Mouse (Mus musculus) left cerebral cortex, adult 11 months (tissue): ENCODE data around the gene Hoxa13.

Experiments
- DNase-seq: peaks from one replicate; pipeline ENCODE4 v3.0.0; 2022; ENCODE audit warnings: low spot score

Hoxa13 gene

GRCm38 (mm10) chr6:52260654-52261575 lies at the start of gene Hoxa13:
Gene Hoxa13 (minus strand): TSS chr6:52260880.
- DNase-seq, result no peak

GRCm38 (mm10) chr6:52310366-52310765 lies 49.7 kb upstream of the Hoxa13 start:
- no peak for DNase-seq

- DNase-seq, result no peak
Observed at GRCm38 (mm10) chr6:52309766-52310165, 49.1 kb upstream of the Hoxa13 start.

GRCm38 (mm10) chr6:52305877-52306389 lies 45.3 kb upstream of the Hoxa13 start:
- DNase-seq, result peak; percentile 32

GRCm38 (mm10) chr6:52303426-52303825 lies 42.7 kb upstream of the Hoxa13 start:
- DNase-seq, result no peak

- no peak for DNase-seq
Observed at GRCm38 (mm10) chr6:52300806-52301205, 40.1 kb upstream of the Hoxa13 start.

GRCm38 (mm10) chr6:52298511-52298910 lies 37.8 kb upstream of the Hoxa13 start:
- DNase-seq, result no peak

GRCm38 (mm10) chr6:52294616-52295015 lies 33.9 kb upstream of the Hoxa13 start:
- no peak for DNase-seq

- no peak for DNase-seq
Observed at GRCm38 (mm10) chr6:52292328-52292727, 31.6 kb upstream of the Hoxa13 start.

- no peak for DNase-seq
Observed at GRCm38 (mm10) chr6:52291021-52291860, 30.6 kb upstream of the Hoxa13 start.

- no peak for DNase-seq
Observed at GRCm38 (mm10) chr6:52290186-52290585, 29.5 kb upstream of the Hoxa13 start.

GRCm38 (mm10) chr6:52283896-52284295 lies 23.2 kb upstream of the Hoxa13 start:
- DNase-seq, result no peak

GRCm38 (mm10) chr6:52281084-52281483 lies 20.4 kb upstream of the Hoxa13 start:
- DNase-seq, result no peak

GRCm38 (mm10) chr6:52276920-52277319 lies 16.2 kb upstream of the Hoxa13 start:
- DNase-seq, result no peak

GRCm38 (mm10) chr6:52276382-52276781 lies 15.7 kb upstream of the Hoxa13 start:
- no peak for DNase-seq

GRCm38 (mm10) chr6:52275563-52276280 lies 15.0 kb upstream of the Hoxa13 start:
- no peak for DNase-seq

GRCm38 (mm10) chr6:52274576-52274975 lies 13.9 kb upstream of the Hoxa13 start:
- DNase-seq, result no peak

- no peak for DNase-seq
Observed at GRCm38 (mm10) chr6:52273656-52274280, 13.1 kb upstream of the Hoxa13 start.

GRCm38 (mm10) chr6:52272766-52273655 lies 12.3 kb upstream of the Hoxa13 start:
- DNase-seq, result no peak
